Mouse (Mus musculus) erythroblast, embryonic 14.5 days (primary cell): Measurements from ENCODE around the gene Qrfp.

ENCODE experiments used
- GATA1 ChIP-seq: IDR thresholded peaks from 2 replicates; pipeline ENCODE4 v1.6.1; 2012; ENCODE audit warnings: low read length, inconsistent platforms, mixed read lengths
- TAL1 ChIP-seq: IDR thresholded peaks from 3 replicates; pipeline ENCODE4 v1.6.1; 2012; ENCODE audit warnings: low read length, inconsistent platforms, mixed read lengths

DNA sequence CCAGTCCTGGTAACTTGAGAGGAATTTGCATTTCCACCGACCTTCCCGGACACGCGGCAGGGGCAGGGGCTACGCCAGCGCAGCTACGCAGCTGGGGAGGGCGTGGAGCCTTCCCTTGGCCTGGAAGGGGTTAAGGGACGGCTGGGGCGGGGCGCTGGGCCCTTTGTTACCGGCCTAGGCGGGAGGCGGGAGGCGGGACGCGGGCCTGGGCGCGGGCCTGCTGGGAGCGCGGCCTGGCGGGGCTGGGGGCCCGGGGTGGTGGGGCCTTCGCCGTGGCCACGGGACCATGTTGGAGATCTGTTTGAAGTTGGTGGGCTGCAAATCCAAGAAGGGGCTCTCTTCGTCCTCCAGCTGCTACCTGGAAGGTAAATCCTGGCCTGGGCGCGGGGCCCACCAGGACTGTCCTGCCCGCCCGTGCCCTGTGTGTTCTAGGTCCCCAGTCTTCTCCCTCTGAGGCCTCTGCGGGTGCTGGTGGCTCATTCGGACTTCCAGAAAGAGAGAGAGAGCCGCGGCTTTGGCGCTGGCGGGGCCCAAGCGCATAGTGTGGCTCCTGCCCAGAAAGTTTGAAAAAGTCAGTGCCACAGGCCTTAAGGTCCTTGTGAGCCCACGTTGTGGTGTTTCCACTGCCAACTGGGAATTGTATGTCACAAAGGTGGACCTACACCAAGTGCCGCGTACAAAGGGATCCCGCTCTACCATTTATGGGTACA, 50.5 kb downstream of the Qrfp start:
- TF ChIP-seq TAL1 (no peak), GATA1 (no peak)
